Comparison of ENCODE assay signal across 9 mouse cellular contexts in genomic region chr11:22720096-22720495, GRCm38 (mm10).
"Had no signal": no experiment of that assay in that cellular context is flagged by ENCODE, and none has a peak within 500 bp of the region (broad histone marks: within the 10 kb centered on the region; RNA-seq: fewer than 3 reads in every experiment).

No protein-coding gene starts in this region.

- DNase-seq: liver; liver, embryonic 13.5 days; liver, postnatal 0 days; thymus, postnatal 4 days had no signal

- H3K27ac ChIP-seq: liver, embryonic 13.5 days; lung, embryonic 15.5 days; midbrain, embryonic 12.5 days; neural tube, embryonic 15.5 days; stomach, embryonic 15.5 days had no signal

- H3K4me1 ChIP-seq: limb, embryonic 12.5 days; liver, embryonic 13.5 days; lung, embryonic 15.5 days; midbrain, embryonic 12.5 days; neural tube, embryonic 15.5 days; stomach, embryonic 15.5 days had no signal

- H3K4me3 ChIP-seq: limb, embryonic 12.5 days; liver, embryonic 13.5 days; lung, embryonic 15.5 days; midbrain, embryonic 12.5 days; neural tube, embryonic 15.5 days; stomach, embryonic 15.5 days had no signal
